Mouse (Mus musculus): ENCODE data around the gene Sh3tc1.
A peak's percentile ranks its signal among the peaks of the same experiment; 100 is the strongest.

Sh3tc1 gene

DNA sequence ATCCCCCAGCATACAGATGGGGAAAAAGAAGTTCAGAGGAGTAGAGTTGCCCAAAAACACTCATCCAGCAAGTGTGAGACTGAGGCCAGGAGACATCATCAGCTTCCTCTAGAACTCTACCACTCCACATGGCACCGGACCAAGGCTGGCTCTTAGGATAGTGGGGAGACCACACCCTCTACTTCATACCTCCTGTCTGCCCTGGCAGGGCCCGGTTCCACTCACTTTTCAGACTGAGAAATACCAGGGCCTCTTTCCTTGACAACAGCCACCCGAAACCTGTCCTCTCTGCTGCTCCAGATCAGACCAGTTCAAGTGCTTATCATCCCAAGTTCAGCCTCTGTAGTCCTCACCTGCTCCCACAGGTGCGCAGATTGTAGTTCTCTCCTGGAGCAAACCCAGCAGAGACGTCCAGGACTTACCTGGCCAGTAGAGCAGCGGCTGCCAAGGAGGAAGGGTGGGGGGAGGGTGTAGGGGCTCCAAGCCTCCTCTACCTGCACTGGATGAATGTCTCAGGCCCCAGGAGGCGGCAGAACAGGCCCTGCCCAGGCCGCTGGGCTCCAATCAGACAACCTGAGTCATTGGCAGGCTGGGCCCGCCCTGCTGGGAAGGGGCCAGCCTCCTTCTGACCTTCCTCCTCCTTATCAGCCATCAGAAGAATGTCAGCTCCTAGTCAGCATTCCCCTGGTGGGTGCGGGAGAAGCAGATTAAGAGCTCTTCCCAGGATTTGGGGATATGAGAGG, at the start of gene Sh3tc1:
Gene Sh3tc1 (minus strand): TSS at position 452 of the 743 bp plus-strand sequence.
- no peak for DNase-seq

DNA sequence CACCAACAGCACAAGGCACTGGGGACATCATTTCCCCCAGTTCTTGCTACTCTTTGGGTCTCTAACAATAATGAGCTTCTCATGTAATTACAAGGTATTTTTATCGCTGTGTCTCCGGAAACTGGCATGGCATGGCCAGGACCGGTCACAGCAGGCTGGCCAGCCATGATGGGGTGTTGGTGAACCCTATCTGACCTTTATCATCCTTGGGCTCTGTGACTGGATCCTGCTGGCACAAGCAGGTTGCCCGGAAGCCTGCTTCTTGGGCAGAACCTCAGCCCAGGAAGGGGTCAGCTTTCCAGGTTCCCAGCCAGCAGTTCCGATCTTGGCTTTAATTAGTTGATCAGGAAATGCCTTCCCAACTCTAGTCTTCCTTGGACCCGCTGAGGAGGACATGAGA, 48.9 kb upstream of the Sh3tc1 start:
- no peak for DNase-seq

DNA sequence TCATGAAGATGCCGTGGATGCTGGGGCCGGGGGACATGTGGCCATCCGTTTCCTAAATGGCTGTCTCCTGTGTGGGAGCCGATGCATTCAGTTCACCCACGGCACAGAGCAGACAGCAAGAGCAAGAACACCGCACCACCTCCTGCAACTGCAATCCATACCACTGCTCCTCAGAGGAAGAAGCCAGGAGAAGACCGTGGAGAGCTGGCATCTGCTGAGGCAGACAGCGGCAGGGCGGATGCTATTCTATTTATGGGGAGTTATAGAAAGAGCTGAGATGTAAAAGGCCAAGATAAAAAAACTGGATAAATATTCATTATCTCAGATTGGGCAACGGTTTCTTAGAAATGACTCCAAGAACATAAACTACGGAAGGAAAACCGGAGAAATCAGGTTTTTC, 48.1 kb upstream of the Sh3tc1 start:
- no peak for DNase-seq

DNA sequence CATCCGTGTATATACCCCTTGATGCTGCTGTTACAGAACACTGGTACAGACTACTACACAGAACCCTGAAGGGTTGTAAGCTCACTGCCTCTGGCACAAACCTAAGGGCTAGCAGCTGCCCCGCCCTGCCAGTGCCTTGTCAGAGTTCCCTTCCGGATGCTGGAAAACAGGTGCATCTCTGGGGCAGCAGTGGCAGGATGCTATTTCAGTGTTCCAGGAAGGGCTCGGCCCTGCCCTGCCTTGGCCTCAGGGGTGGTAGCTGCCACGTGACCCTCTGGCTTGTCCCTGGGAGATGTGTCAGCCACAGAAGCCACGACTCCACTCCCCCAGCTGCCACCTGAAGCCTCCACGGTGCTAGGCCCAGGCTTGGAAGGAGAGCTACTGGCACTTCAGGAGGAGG, 46.1 kb upstream of the Sh3tc1 start:
- no peak for DNase-seq

DNA sequence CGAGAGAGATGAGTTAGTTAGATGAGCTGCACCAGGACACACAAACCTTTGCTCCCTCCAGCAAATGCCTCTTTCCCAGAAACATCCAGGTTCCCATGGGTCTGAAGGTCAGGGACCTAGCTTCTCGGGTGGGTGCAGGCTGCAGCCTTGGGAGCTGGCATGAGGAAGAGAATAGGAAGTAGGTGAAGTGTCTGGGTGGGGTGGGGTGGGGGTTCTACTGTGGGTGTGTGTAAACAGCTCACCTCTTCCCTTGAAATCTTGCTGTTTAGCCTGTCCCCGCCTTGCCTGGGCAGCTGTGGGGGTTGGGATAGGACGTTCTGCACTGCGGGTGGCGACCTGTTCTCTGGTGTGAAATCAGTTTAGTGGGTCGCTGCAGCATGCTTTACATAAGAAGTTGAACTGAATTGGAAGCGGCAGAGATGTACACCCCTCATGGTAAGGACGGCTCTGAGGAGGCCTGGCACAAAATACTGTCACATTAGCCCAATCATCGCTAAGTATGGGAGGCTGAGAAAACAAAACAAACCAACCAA, 42.9 kb upstream of the Sh3tc1 start:
- no peak for DNase-seq

DNA sequence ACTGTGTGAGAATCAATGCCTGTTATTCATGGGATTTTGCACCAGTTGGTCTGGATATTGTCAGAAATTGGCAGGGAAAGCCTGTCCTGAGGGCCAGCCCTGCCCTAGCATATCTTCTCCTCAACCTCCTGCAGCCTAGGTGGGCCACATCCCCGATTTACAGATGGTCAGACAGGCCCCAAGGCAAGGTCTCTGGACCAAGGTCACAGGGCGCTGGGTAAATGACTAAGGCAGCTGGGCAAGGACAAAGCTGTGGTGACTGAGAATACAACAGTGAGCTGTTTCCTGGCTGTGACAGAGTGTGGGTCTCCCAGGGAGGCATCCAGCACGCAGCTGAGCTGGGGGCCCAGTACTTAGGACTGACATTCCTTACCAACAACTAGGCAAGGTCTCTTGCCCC, 41.3 kb upstream of the Sh3tc1 start:
- DNase-seq = no peak

DNA sequence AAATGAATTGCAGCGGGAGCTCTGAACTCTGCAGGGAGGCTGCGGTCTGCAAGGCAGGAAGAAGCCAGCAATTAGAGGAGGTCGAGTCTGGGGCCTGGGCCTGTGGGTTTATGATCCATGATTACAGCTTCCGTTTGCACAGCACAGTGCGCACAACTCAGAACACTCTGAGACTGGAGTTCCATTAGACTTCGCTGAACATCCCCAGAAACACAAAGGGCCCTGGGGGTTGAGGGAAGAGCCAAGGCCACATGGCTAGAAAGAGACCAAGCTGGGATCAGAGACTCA, 34.3 kb upstream of the Sh3tc1 start:
- DNase-seq = no peak

DNA sequence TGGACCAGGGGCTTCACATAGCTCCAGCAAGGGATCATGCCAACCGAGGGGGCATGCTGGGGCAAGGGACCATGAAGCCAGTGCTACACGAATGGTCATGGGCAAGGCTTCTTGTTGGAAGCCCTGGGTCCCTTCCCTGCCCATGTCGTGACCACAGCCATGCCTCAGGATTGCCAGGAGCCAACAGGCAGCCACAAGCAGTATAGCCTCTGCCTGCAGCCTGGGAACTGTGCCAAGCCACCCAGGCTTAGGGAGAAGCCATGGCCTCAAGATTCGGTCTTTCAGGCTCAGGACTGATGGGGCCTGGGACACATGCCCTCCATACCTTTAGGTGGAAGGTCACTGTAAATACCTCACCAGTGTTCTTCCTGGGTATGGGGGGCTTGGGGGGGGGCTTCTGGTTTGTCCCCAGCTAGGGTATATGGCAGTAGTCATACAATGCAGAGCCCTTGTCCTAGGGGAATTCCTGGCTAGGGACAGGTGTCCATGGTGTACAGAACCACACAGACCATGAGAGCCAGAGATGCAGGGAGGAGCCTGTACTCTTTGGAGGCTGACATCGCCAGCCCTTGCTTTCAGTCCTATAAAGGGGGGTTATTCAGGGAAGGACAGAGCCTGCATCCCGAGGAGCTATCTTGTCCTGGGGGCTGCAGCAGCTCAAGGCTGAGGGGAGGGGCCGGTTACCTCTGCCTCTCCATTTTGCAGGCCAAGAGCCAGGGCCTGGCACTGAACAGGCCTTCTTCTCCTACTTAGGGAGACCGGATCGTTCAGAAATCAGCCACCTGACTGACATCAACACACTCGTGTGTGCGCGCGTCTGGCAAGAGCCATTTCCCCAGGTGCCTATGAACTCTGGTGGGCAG, 33.7 kb upstream of the Sh3tc1 start:
- peak; percentile 56 to 62 for DNase-seq

DNA sequence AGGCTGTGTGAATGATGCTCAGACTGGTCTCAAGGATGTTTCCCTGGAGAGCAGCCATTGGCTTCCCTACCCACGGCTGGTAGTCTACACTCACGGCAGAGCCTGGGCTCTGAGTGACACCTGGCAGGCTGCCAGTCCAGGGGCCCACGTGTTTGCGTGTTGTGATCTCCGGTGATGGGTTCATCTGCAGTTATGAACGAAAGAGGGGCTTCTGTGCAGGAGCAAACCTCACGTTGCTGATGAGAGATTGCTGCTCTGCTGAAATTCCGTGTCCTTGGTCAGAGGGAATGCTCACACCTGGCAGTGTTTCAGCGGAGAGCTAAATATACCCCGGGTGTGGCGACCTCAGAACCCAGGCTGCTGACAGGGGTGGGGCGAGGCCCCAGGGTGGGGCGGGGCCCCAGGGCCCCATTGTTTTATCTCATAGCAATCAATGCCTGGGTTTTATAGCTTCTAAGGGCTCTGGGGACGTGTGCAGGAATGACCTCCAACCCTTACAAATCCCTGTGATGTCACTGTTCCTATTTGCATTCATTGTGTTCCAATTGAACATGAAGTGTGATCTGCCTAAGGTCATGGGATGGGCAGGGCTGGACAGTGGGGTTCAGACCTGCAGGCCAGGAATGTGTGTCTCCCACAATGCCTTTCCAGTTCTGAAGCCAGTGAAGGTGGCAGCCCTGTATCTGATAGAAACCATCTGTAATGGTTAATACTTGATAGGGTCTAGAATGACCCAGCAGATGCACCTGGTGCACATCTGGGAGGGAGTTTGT, 31.3 kb upstream of the Sh3tc1 start:
- peak; percentile 32 to 57 for DNase-seq

DNA sequence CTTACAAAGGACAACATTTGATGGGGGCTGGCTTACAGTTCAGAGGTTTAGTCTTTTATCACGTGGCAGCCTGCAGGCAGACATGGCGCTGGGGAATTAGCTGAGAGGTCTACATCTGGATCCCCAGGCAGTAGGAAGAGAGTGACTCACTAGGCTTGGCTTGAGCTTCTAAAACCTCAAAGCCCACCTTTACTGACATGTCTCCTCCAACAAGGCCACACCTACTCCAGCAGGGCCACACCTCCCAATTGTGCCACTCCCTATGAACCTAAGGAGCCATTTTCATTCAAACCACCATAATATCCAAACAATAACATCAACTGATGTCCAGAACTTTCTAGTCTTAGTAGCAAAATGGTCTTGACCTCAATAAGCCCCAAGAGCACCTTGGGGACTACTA, 30.5 kb upstream of the Sh3tc1 start:
- no peak for DNase-seq

DNA sequence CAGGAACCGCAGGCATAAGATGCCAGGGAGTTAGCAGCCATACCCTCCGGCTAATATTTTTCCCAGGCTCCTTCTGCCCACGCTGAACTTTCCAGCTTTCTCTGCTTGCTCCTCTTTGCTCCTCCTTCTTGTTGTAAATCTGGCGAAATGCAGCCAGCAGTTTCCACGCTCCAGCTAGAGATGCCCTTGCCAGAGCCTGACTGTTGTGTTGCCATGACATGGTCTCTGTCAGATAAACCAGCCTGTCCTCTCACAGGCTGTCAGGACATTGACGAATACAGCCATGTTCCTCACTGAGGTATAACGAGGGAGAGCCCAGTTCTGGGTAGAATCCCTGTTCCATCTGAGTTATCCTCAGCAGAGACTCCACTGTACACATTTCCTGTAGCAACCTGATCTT, 29.2 kb upstream of the Sh3tc1 start:
- DNase-seq = no peak

DNA sequence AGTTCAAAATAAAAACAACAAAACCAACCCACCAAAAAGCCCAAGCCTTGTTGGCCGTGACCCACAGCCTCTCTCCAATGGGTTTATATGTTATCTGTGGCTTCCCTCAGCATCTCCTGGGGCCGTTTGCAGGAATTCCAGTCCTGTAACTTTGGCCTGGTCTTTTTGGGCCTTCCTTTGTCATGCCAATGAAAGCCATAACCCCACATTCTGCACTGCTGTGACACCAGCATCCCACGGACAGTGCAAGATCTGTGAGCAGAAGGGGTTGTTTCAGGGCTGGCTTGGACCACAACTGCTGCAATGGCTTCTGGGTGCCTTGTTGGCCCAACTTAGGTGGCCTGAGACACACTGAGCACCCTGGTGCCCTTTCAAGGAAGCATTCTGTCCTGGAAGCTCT, 28.7 kb upstream of the Sh3tc1 start:
- DNase-seq = no peak

DNA sequence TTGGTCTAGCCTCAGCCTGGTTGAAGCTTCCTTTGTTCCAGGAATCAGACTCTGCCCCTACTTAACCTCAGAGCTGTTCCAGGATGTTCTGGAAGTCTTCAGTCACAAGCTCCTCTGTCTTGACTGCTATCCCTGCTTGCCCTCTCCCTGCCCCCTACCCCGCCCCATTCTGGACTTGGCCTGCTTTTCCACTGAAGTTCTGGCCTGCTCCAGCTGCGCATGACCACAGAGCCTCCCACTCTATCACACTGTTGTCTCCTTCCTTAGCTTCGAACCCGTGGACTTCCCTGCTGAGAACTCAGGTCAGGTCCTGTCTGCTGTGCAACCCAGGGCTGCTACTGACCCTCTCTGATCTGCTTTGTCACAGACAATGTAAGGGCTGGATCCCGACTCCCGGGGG, 26.1 kb upstream of the Sh3tc1 start:
- no peak for DNase-seq

DNA sequence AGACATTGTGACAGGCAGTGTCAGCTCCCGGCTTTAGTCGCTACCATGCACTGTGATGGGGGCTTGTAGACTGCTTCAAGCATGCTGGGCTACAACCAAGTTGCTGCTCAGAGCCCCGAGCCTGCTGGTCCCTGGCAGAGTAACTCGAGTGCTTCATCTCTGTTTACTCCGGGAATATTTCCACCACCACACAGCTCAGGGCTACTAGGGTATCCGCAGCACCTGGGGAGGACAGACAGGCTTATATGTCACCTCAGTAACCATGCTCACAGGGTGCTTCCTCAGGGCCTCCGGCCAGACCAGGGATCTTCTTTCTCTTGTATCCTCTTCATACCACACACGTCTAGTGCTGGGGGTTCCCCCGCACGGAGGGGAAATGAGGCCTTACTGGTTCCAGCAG, 23.1 kb upstream of the Sh3tc1 start:
- DNase-seq = no peak

DNA sequence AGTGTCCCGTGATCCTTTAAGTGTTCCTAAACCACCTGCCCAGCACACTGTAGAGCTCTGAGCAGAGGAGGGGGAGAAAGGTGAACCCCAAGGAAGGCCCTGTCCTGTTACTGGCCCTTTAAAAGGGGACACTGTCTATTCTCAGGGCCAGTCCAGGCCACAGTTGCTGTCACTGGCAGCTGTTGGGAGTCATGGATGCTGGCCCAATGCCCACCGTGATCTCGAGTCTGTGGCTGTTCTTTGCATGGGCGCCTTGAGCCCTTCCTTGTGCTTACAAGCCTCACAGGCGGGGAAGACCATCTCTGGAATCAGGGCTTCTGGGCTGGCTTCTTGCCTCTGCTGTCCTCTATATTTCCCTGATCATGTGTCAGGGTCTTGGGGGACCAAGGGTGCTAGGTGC, 22.6 kb upstream of the Sh3tc1 start:
- peak; percentile 51 to 72 for DNase-seq

DNA sequence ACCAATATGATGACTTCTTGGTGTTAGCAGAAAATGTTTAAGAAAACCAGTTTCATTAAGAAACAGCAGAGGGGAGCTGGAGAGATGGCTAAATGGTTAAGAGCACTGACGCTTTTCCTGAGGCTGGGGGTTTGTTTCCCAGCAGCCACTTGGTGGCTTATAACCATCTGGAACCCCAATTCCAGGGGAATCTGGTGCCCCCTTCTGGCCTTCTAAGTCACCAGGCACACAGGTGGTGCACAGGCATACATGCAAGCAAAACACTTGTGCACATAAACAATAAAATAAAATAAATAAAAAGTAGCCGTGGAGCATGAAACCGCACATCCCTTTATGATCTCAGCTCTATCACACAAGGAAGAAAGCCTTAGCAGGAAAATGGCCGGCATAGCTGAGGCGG, 21.5 kb upstream of the Sh3tc1 start:
- DNase-seq = peak in 1 of 2 experiments; percentile 35

DNA sequence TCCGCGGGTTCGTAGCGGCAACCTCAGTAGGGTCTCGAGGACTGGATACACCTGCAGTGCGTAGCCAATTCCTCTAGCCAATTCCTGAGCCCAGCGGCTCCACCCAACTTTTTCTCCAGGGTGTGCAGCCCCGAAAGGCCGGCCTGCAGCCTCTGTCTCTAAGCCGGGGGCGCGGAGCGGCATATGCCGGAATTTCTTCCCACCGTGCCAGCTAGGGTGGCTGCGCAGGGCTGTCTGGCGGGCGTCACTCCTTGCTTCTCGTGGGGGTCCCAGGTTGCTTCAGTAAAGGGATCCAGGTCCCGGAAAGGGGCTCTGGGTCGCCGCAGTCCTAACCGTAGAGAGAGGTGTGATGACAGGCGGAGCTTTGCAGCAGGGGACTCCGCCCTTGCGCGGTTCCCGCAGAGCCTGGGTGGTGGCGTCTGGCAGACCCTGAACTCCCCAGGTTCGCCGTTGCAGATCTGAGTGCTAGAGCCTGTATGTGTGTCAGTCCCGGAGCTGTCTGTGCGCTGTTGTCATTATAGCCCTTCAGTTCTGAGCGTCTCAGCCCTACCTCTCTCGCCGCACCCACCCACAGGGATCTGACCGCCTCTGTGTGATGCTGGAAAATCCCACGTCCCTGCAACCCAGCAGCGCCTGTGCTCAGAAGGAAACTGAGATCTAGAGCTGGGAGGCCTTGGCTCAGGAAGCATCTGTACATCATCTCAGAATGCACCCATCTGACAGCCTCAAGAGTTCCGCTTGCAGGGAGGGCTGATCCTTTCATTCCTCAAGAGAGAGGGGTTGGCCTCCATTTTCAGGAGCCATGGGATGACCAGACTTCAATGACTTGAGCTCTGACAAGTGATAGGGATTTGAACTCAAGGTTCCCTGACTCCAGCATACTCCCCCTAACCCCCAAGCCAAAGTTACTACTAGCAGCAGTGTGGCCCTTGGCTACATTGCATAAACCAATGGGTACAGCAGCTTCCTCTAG, 18.6 kb upstream of the Sh3tc1 start:
- DNase-seq = peak in 1 of 2 experiments; percentile 62

DNA sequence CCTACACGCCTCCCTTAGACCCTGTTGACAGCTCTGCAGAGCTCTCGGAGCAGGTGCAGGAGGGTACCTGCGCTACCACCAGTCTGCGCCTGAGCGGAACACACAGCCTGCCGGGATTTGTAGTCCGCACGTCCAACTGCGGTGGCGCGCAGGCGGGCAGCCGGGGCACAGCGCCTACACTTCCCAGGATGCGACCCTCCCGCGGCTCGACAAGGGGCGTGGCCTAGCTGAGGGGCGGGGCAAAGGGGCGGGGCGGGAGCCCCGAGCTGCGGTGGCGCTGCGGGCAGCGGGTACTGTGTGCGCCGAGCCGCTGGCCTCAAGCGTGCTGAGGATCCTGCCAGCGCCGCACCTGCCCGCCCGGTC, 17.8 kb upstream of the Sh3tc1 start, which contains the start of gene Ablim2:
Gene Ablim2 (plus strand): TSS at position 242 of the 363 bp plus-strand sequence.
- peak; percentile 95 to 97 for DNase-seq

DNA sequence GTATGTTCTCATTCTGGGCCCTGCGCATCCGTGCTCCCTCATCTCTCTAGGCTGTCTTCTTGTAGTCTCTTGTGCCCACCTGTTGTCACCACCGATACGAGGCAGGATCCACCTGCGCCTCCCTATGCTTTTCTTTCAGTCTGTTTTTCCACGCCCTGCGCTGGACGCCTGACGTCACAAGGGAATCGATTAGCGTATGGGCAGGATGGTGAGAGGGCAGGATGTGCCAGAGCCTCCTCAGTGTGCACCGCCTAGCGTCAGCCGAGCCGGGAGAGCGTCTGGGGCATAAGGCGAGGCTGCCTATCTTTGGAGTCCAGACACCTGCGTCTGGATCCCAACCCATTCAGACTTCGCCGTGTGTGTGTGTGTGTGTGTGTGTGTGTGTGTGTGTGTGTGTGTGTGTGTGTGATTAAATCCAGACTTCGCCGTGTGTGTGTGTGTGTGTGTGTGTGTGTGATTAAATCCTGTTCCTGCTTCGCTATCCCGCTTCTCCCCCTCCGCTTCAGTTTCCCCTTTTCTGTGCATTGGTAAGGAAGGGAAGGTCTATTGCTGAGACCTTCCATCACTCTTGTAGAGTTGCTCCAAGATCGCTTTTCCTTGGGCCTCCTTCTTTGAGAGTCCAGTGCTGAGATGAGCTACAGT, 17.3 kb upstream of the Sh3tc1 start:
- DNase-seq = peak; percentile 57 to 73

DNA sequence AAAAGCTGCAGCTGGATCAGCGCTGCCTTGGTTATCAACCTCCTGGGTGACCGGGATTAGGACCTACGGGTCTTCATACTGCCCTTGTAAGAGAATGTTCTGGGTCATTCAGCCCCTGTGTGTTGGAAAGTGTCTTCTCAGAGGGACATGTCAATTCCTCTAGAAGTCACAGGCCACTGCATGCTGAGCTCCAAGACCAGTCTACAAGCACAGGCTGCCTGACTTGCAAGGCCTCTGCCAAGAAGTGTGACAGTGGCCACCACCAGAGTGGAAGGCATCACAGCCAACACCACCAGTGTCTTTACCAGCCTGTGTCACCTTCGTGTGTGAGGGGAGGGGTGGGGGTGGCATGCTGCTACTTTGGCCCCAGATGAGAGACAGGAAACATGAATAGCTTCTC, 16.2 kb upstream of the Sh3tc1 start:
- DNase-seq = no peak

DNA sequence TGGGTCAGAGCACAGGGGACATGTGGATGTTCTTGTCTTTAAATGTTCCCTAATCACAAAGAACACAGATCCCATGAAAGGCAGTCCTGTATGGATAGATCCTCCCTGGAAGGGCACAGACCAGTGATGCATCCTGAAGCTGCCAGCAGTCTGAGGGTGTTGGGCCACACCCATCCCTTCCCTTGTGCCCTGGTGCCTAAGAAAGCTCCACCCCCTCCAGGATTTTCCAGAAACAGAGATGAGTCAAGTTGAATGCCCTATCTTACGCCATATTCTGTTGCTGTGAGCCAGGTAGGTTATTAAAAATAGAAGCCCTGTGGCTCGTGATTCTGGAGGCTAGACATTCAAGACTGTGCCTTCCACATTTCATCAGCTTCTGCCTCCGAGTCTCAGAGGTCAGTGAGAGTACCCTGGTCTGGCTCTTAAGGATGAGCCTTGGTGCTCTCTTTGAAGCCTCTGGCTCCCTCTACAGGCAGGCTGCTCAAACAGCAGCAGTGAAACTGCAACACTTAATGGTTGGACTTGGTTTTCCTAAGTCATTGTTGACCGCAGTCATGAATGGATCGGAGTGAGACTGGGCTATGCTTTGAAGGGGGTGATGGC, 15.4 kb upstream of the Sh3tc1 start:
- DNase-seq = peak; percentile 76 to 83

Measured in cerebellum, postnatal 14 days (tissue).